34 mouse cellular contexts compared by ENCODE assay signal in the genomic region with DNA sequence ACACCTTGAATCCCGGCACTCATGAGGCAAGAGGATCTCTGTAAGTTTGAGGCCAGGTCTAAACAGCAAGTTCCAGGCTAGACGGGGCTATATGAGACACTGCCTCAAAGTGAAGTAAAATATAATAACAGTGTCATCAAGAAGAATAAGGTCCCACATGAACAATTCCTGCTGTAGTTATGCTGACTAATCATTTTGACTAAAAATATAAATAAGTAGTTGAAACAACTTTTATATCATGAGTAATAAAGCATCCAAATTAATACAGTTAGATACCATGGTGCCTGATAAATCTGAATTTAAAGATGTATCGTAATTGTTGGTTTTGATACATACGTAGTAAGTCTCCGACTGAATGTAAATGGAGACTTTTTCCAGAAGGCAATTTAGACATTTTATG. TPM values are rescaled to one million over a fixed set of nuclear protein-coding genes. Genes with fewer than 3 reads are reported as not detected.
"Had no signal": no experiment of that assay in that cellular context is flagged by ENCODE, and none has a peak within 500 bp of the region (broad histone marks: within the 10 kb centered on the region; RNA-seq: fewer than 3 reads in every experiment).

No protein-coding gene starts in this region.

- H3K27ac ChIP-seq: embryonic facial prominence, embryonic 10.5 days; embryonic facial prominence, embryonic 12.5 days; embryonic facial prominence, embryonic 13.5 days; embryonic facial prominence, embryonic 15.5 days; forebrain, embryonic 10.5 days; forebrain, embryonic 12.5 days; forebrain, embryonic 13.5 days; forebrain, embryonic 15.5 days; gastrocnemius, adult 2 months; heart, adult 2 months; heart, embryonic 10.5 days had no signal

- H3K27me3 ChIP-seq: embryonic facial prominence, embryonic 12.5 days; embryonic facial prominence, embryonic 13.5 days; embryonic facial prominence, embryonic 15.5 days; forebrain, embryonic 13.5 days; forebrain, embryonic 15.5 days had no signal

- H3K4me1 ChIP-seq: embryonic facial prominence, embryonic 12.5 days; embryonic facial prominence, embryonic 13.5 days; embryonic facial prominence, embryonic 15.5 days; forebrain, embryonic 13.5 days; forebrain, embryonic 15.5 days had no signal

- DNase-seq: cerebellum, postnatal 10 days; cerebellum, postnatal 14 days; cerebellum, postnatal 25 days; cerebellum, postnatal 36 days; embryo, embryonic 11 days; forebrain, postnatal 0 days; gastrocnemius, adult 2 months; gastrocnemius, postnatal 10 days; gastrocnemius, postnatal 14 days; gastrocnemius, postnatal 25 days; gastrocnemius, postnatal 36 days; heart, adult 18-20 months; heart, adult 2 months had no signal

- H3K4me2 ChIP-seq: embryonic facial prominence, embryonic 12.5 days; embryonic facial prominence, embryonic 13.5 days; embryonic facial prominence, embryonic 15.5 days; forebrain, embryonic 12.5 days; forebrain, embryonic 13.5 days; forebrain, embryonic 15.5 days; heart, embryonic 11.5 days had no signal

- H3K4me3 ChIP-seq: embryonic facial prominence, embryonic 10.5 days; embryonic facial prominence, embryonic 12.5 days; embryonic facial prominence, embryonic 13.5 days; embryonic facial prominence, embryonic 15.5 days; erythroblast, embryonic 14.5 days; forebrain, embryonic 10.5 days; forebrain, embryonic 12.5 days; forebrain, embryonic 13.5 days; forebrain, embryonic 15.5 days; gastrocnemius, adult 2 months; heart, adult 2 months; heart, embryonic 10.5 days had no signal

- H3K9me3 ChIP-seq: embryonic facial prominence, embryonic 10.5 days; embryonic facial prominence, embryonic 12.5 days; embryonic facial prominence, embryonic 13.5 days; embryonic facial prominence, embryonic 15.5 days; forebrain, embryonic 10.5 days; forebrain, embryonic 12.5 days; forebrain, embryonic 13.5 days; forebrain, embryonic 15.5 days; heart, embryonic 10.5 days had no signal

- H3K9ac ChIP-seq: embryonic facial prominence, embryonic 12.5 days; embryonic facial prominence, embryonic 13.5 days; embryonic facial prominence, embryonic 15.5 days; forebrain, embryonic 12.5 days; forebrain, embryonic 13.5 days; forebrain, embryonic 15.5 days; forebrain, postnatal 0 days had no signal

- H3K36me3 ChIP-seq: embryonic facial prominence, embryonic 10.5 days; embryonic facial prominence, embryonic 12.5 days; embryonic facial prominence, embryonic 13.5 days; embryonic facial prominence, embryonic 15.5 days; forebrain, embryonic 10.5 days; forebrain, embryonic 12.5 days; forebrain, embryonic 15.5 days; heart, embryonic 10.5 days had no signal

RNA-seq across cellular contexts. Expression of a gene that starts 15.5 kb away (rescaled TPM):
- polyA plus RNA-seq: erythroblast, embryonic 14.5 days had no signal

RNA-seq across cellular contexts. Expression of a gene that starts 45.4 kb away (rescaled TPM):
- total RNA-seq: forebrain, postnatal 0 days; gastrocnemius, adult 18-20 months; gastrocnemius, adult 2 months; gastrocnemius, adult 8-10 months; gastrocnemius, postnatal 10 days; gastrocnemius, postnatal 14 days; gastrocnemius, postnatal 25 days; gastrocnemius, postnatal 36 days; granulocyte monocyte progenitor cell, adult 5-6 weeks; heart, adult 18-20 months; heart, adult 2 months; heart, adult 8-10 months had no signal
- polyA plus RNA-seq: cortical plate, adult 2 months; embryonic facial prominence, embryonic 12.5 days; embryonic facial prominence, embryonic 14.5 days; embryonic facial prominence, embryonic 15.5 days; erythroblast, embryonic 14.5 days; forebrain, embryonic 10.5 days; forebrain, embryonic 12.5 days; forebrain, embryonic 13.5 days; forebrain, embryonic 14.5 days; forebrain, embryonic 15.5 days; forebrain, embryonic 16.5 days; frontal cortex, adult 2 months; gonadal fat pad, adult 2 months; heart, adult 2 months; heart, embryonic 10.5 days; heart, embryonic 11.5 days had no signal
